Mouse (Mus musculus): ENCODE results near the gene Oaz1. TPM values are rescaled to one million over a fixed set of nuclear protein-coding genes. Genes with fewer than 3 reads are reported as not detected.
"Not testable (repeated sequence)": the region's sequence is repeated elsewhere in the genome, so short reads cannot be mapped to it uniquely, and the experiment has no call there.

The Oaz1 gene
- polyA plus RNA-seq, 1 experiment from 2014 or later, result 1,272 TPM

DNA sequence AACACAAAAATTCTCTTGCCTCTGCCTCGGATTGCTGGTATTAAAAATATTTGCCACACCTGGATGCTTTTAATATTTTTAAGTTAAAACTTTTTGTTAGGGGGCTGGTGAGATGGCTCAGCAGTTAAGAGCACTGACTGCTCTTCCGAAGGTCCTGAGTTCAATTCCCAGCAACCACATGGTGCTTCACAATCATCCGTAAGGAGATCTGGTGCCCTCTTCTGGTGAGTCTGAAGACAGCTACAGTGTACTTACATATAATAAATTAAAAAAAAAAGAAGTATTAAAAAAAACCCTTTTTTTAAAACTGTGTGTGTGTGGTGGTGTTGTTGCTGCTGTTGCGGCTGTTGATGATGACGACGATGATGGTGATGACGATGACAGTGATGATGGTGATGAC is 8.5 kb upstream of the Oaz1 start:
- H3K4me2 ChIP-seq (ENCODE audit: low read length); H3K9ac ChIP-seq (ENCODE audit: low read depth, low read length); H3K9me3 ChIP-seq (ENCODE audit: control insufficient read depth, low read length); H3K27ac ChIP-seq (ENCODE audit: low read depth, low read length); H3K4me3 ChIP-seq (ENCODE audit: low read length); ATAC-seq; H3K27me3 ChIP-seq (replicated peaks; ENCODE audit: control insufficient read depth, insufficient read depth, low read length); H3K4me1 ChIP-seq (ENCODE audit: control insufficient read depth, insufficient read depth, low read depth, low read length); H3K36me3 ChIP-seq (ENCODE audit: control insufficient read depth, insufficient read depth, low read length): not testable (repeated sequence)
- WGBS, result 81% methylated on average over 7 of the region's 7 CpGs

DNA sequence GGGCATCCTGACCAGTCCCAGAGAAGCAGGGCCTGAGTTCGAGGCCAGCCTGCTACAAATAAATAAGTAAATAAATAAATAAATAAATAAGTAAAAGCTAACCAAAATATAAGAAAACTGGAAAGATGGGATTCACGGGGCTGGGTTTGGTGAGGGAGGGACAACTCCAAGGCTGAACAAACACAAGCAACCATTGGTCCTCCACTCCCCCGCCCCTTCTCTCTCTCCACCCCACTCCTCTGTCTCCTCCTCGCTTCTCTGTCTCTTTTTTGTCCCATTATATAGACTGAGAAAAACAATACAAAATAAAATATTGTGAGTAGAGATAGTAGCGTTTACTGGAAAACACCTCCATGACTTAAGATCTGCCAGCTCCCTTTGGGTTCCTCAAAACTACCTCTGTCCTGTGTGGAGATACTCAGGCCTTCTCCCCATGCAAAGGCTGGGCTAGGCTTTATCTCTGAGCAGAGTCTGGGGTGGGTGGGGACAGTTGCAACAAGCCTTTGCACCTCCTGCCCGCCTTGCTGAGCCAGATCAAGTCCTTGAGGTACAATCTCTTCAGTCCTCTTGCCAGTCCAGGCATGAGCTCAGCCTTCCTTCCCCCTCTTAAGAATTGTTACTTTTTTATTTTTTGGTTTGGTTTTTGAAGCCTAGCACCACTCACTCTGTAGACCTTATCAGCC is 7.7 kb upstream of the Oaz1 start:
- Histone ChIP-seq H3K9ac (ENCODE audit: low read depth, low read length) (no peak overlapping the region), H3K4me3 (ENCODE audit: low read length) (no peak overlapping the region), H3K27me3 (replicated peaks; ENCODE audit: control insufficient read depth, insufficient read depth, low read length) (no peaks in the 10 kb centered on the region), H3K36me3 (ENCODE audit: control insufficient read depth, insufficient read depth, low read length) (no peaks in the 10 kb centered on the region), H3K4me2 (ENCODE audit: low read length) (no peak overlapping the region), H3K9me3 (ENCODE audit: control insufficient read depth, low read length) (no peaks in the 10 kb centered on the region), H3K27ac (ENCODE audit: low read depth, low read length) (no peak overlapping the region), H3K4me1 (ENCODE audit: control insufficient read depth, insufficient read depth, low read depth, low read length) (no peaks in the 10 kb centered on the region)
- WGBS, result 57% methylated on average over 6 of the region's 6 CpGs
- ATAC-seq, result no peak

DNA sequence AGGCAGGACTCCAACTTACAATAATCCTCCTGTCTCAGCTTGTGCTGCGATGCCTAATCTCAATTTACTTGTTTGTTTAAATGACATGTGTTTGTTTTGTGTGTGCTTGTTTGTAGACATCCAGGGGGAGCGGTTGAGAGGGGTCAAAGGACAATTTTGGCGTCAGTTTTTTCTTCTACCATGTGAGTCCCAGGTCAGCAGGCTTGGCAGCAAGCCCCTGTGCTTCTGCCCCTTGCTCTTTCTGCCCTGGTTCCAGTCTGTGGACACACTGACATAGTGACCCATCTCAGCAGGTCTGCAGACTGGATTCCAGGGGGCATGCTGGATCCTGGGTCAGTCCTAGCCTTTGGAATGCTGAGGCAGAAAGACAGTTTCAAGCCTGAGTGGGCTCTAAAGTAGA is 7.0 kb upstream of the Oaz1 start:
- WGBS, result 64% methylated on average over 3 of the region's 3 CpGs
- no peaks in the 10 kb centered on the region for H3K27me3 ChIP-seq (replicated peaks; ENCODE audit: control insufficient read depth, insufficient read depth, low read length)
- no peak for ATAC-seq
- no peaks in the 10 kb centered on the region for H3K4me1 ChIP-seq (ENCODE audit: control insufficient read depth, insufficient read depth, low read depth, low read length)
- no peaks in the 10 kb centered on the region for H3K36me3 ChIP-seq (ENCODE audit: control insufficient read depth, insufficient read depth, low read length)
- H3K4me2 ChIP-seq (ENCODE audit: low read length), result no peak overlapping the region
- H3K4me3 ChIP-seq (ENCODE audit: low read length), result no peak overlapping the region
- H3K9ac ChIP-seq (ENCODE audit: low read depth, low read length), result 0 out of 2 replicates have a peak overlapping the region, but pooled peaks have one; percentile 11
- H3K9me3 ChIP-seq (ENCODE audit: control insufficient read depth, low read length), result no peaks in the 10 kb centered on the region
- H3K27ac ChIP-seq (ENCODE audit: low read depth, low read length), result no peak overlapping the region

DNA sequence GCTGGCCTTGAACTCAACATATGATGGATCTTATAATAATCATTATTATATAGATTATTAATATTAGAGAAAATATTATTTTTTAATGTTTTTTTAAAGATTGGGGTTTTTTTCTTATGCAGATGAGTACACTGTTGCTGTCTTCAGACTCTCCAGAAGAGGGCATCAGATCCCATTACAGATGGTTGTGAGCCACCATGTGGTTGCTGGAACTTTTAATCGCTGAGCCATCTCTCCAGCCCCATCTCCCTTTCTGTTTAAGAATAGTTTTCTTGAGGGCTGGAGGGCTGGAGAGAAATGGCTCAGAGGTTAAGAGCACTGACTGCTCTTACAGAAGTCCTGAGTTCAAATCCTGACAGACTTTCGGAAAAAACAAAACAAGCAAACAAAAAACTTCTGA is 4.5 kb upstream of the Oaz1 start:
- H3K9me3 ChIP-seq (ENCODE audit: control insufficient read depth, low read length), result no peaks in the 10 kb centered on the region
- no peak for ATAC-seq
- 50% methylated on average over 2 of the region's 2 CpGs for WGBS

DNA sequence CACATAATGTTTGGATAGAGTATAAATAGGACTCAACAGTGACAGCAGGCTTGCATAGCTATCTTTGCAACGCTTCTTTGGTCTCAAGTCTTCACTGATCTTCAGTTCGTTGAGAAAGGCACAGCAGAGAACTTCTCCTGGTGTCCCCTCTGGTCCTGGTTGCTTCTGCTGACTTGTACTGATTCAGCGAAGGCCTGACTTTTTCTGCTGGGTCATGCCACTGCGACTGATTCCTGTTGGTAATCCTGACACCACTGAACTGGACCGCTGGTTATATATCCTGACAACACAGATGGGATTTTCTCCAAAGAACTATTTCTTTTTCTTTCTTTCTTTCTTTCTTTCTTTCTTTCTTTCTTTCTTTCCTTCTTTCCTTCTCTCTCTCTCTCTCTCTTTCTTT is 3.9 kb upstream of the Oaz1 start:
- 90% methylated on average over 5 of the region's 5 CpGs for WGBS
- Histone ChIP-seq H3K9me3 (ENCODE audit: control insufficient read depth, low read length) (no peaks in the 10 kb centered on the region), H3K4me2 (ENCODE audit: low read length) (no peak overlapping the region), H3K4me3 (ENCODE audit: low read length) (no peak overlapping the region), H3K36me3 (ENCODE audit: control insufficient read depth, insufficient read depth, low read length) (no peaks in the 10 kb centered on the region), H3K9ac (ENCODE audit: low read depth, low read length) (no peak overlapping the region), H3K4me1 (ENCODE audit: control insufficient read depth, insufficient read depth, low read depth, low read length) (peaks cover under 1% of the 10 kb centered on the region), H3K27me3 (replicated peaks; ENCODE audit: control insufficient read depth, insufficient read depth, low read length) (no peaks in the 10 kb centered on the region), H3K27ac (ENCODE audit: low read depth, low read length) (no peak overlapping the region)
- no peak for ATAC-seq

More for the DNA sequence above, 4.5 kb upstream of the Oaz1 start:
- H3K4me1 ChIP-seq (ENCODE audit: control insufficient read depth, insufficient read depth, low read depth, low read length), result no peaks in the 10 kb centered on the region
- H3K4me2 ChIP-seq (ENCODE audit: low read length), result no peak overlapping the region
- H3K27ac ChIP-seq (ENCODE audit: low read depth, low read length), result no peak overlapping the region
- H3K4me3 ChIP-seq (ENCODE audit: low read length), result no peak overlapping the region
- no peaks in the 10 kb centered on the region for H3K36me3 ChIP-seq (ENCODE audit: control insufficient read depth, insufficient read depth, low read length)
- H3K9ac ChIP-seq (ENCODE audit: low read depth, low read length), result no peak overlapping the region
- H3K27me3 ChIP-seq (replicated peaks; ENCODE audit: control insufficient read depth, insufficient read depth, low read length), result no peaks in the 10 kb centered on the region

DNA sequence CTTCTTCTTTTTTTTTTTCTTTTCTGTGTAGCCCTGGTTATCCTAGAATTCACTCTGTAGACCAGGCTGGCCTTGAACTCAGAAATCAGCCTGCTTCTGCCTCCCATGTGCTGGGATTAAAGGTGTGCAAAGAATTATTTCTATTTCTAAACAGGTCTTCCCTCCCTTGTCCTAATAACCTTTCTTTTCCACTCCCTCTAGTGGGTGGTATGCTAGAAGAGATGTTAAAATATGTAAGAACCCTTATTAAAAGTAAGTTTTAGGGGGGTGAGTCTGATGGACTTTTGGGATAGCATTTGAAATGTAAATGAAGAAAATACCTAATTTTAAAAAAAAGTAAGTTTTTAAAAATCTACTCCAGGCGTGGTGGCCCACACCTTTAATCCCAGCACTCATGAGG is 3.1 kb upstream of the Oaz1 start:
- WGBS, result 77% methylated on average over 1 of the region's 1 CpGs

DNA sequence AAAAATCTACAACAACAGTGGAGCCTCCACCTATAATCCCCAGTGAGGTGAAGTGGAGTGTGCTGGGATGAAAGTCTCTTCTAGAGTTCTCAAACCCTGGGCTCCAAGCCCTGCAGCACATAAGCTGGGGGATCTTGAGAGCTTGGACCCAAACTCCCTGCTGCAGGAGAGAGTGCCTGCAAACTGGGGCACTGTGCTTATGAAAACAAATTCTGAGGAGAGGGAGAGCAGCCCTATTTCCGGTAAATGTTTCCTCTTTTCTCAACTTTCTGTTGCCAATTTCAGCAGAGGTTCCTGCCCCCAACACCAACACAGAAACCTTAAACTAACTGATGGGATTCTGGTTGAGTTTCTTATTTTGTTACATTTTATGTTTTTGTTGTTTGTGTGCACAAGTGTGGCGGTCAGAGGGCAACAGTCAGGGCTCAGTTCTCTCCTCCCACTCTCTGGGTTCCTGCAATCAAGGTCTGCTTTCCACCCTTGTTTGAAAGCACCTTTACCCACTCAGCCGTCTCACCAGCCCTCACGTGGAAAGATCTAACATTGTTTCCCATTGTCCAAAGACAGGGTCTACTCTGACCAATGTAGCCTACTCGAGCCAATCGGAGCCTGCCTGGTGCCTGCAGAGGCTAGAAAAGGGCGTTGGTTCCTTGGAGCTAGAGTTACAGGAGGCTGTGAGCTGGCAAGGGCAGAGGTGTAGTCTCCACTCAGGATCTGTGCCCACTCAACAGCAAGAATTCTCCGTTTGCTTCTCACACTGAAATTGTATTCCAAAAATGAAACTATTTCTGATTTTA is 2.4 kb upstream of the Oaz1 start:
- 67% methylated on average over 8 of the region's 8 CpGs for WGBS
- H3K27ac ChIP-seq (ENCODE audit: low read depth, low read length), result no peak overlapping the region
- peaks cover under 1% of the 10 kb centered on the region; the same call in 1 of the 2 replicates for H3K36me3 ChIP-seq (ENCODE audit: control insufficient read depth, insufficient read depth, low read length)
- ATAC-seq, result no peak
- H3K4me2 ChIP-seq (ENCODE audit: low read length), result no peak overlapping the region
- no peak overlapping the region for H3K9ac ChIP-seq (ENCODE audit: low read depth, low read length)
- no peaks in the 10 kb centered on the region for H3K27me3 ChIP-seq (replicated peaks; ENCODE audit: control insufficient read depth, insufficient read depth, low read length)
- peaks cover 12% of the 10 kb centered on the region for H3K4me1 ChIP-seq (ENCODE audit: control insufficient read depth, insufficient read depth, low read depth, low read length)
- no peak overlapping the region for H3K4me3 ChIP-seq (ENCODE audit: low read length)
- no peaks in the 10 kb centered on the region for H3K9me3 ChIP-seq (ENCODE audit: control insufficient read depth, low read length)

More for the DNA sequence above, 3.1 kb upstream of the Oaz1 start:
- no peaks in the 10 kb centered on the region for H3K9me3 ChIP-seq (ENCODE audit: control insufficient read depth, low read length)
- peaks cover 9% of the 10 kb centered on the region for H3K4me1 ChIP-seq (ENCODE audit: control insufficient read depth, insufficient read depth, low read depth, low read length)
- H3K4me3 ChIP-seq (ENCODE audit: low read length), result no peak overlapping the region
- H3K4me2 ChIP-seq (ENCODE audit: low read length), result no peak overlapping the region
- no peaks in the 10 kb centered on the region for H3K27me3 ChIP-seq (replicated peaks; ENCODE audit: control insufficient read depth, insufficient read depth, low read length)
- no peak overlapping the region for H3K9ac ChIP-seq (ENCODE audit: low read depth, low read length)
- no peaks in the 10 kb centered on the region for H3K36me3 ChIP-seq (ENCODE audit: control insufficient read depth, insufficient read depth, low read length)
- no peak for ATAC-seq
- H3K27ac ChIP-seq (ENCODE audit: low read depth, low read length), result no peak overlapping the region

DNA sequence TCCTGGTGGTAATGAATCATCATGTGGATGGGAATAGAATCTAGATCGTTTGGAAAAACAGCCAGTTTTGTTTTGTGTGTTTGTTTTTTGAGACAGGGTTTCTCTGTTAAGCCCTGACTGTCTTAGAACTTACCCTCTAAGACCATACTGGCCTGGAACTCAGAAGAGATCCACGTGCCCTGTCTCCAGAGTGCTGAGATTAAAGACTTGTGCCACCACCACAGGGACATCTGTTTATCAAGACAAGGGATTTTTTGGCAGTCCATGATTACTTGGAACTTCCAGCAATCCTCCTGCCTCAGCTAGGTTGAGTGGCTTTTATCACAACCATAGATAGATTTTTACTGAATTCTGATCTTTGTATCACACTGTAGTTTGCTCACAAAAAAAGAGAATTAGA is 1.6 kb upstream of the Oaz1 start:
- peaks cover 12% of the 10 kb centered on the region for H3K4me1 ChIP-seq (ENCODE audit: control insufficient read depth, insufficient read depth, low read depth, low read length)
- no peak overlapping the region for H3K9ac ChIP-seq (ENCODE audit: low read depth, low read length)
- ATAC-seq, result no peak
- H3K4me3 ChIP-seq (ENCODE audit: low read length), result no peak overlapping the region
- no peak overlapping the region for H3K27ac ChIP-seq (ENCODE audit: low read depth, low read length)
- peaks cover 8% of the 10 kb centered on the region for H3K36me3 ChIP-seq (ENCODE audit: control insufficient read depth, insufficient read depth, low read length)
- H3K27me3 ChIP-seq (replicated peaks; ENCODE audit: control insufficient read depth, insufficient read depth, low read length), result no peaks in the 10 kb centered on the region
- no peak overlapping the region for H3K4me2 ChIP-seq (ENCODE audit: low read length)
- 87% methylated on average over 2 of the region's 2 CpGs for WGBS
- H3K9me3 ChIP-seq (ENCODE audit: control insufficient read depth, low read length), result no peaks in the 10 kb centered on the region

DNA sequence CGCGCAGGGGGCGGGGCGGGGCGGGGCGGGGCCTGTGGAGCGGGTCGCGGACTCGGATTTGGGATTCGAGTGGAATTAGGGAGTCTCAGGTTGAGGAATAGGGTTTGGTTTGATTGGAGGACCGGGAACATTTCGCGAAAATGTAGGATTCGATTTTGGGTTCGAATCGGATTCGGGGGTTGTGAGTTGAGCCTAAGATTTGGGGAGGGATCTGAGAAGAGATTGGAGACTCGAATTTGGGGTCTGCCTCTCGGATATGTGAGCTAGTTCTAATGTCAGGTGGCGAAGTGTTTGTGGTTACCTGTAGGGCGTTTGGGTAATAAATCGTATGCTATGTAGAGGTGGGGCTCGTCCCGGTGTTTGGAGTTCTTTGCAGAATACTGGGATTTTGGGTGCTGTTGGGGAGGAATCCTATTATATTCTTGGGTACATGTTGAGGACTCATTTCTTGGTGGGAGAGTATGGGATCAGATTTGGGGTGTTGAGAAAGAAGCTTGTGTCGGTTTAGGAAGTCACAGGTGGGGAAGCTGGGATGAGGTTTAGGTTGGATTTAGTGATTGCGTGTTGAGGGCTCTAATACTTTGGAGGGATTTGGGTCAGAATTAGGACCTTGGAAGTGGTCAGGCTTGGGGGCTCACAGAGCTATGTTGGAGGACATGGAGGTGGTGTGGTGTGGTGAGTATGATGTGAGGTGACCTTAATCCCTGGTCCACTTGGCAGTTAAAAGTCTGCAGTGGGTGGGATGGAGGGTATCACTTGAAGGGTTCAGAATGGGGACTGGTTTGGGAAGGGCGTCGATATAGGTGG is 810 bp downstream of the Oaz1 start:
- peak overlapping the region; percentile 92 for H3K9ac ChIP-seq (ENCODE audit: low read depth, low read length)
- H3K4me3 ChIP-seq (ENCODE audit: low read length), result peak overlapping the region; percentile 77
- peaks cover 12% of the 10 kb centered on the region for H3K4me1 ChIP-seq (ENCODE audit: control insufficient read depth, insufficient read depth, low read depth, low read length)
- H3K4me2 ChIP-seq (ENCODE audit: low read length), result peak overlapping the region; percentile 98
- peak overlapping the region; percentile 92 for H3K27ac ChIP-seq (ENCODE audit: low read depth, low read length)
- WGBS, result 7% methylated on average over 28 of the region's 29 CpGs
- H3K9me3 ChIP-seq (ENCODE audit: control insufficient read depth, low read length), result no peaks in the 10 kb centered on the region
- no peak for ATAC-seq
- H3K36me3 ChIP-seq (ENCODE audit: control insufficient read depth, insufficient read depth, low read length), result peaks cover 11% of the 10 kb centered on the region
- H3K27me3 ChIP-seq (replicated peaks; ENCODE audit: control insufficient read depth, insufficient read depth, low read length), result no peaks in the 10 kb centered on the region

Data from hindbrain, embryonic 16.5 days (tissue).